Comparison of ENCODE assay signal across 8 mouse cellular contexts in the genomic region with DNA sequence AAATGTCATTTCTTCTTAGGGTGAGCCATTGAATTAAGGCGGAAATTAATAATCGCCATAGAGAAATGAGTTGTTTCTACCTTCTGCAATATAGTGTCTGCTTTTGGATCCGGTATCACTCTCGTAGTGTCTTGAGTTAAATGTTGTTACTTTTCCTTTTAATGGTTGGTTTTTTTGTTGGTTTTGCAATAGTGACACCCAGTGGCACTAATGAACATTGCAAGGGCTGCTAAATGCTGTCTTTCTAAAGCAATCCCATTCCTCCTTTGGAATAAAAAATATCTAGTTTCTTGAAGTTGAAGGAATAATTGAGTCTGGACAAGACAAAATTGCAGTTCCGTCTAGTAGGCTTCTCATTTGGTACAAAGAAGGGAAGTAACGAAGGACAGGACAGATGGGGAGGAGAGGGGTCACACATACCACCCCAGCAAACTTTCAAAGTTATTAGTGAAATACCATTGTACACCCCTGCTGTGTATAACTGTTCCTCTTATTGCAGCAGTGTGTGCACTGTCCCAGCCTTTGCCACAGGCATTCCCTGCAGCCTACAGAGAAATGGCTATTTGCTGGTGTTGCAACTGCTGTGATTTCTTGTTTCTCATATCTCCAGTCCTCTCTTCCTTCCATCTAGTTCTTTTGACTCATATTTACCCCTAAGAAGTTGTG.
A peak's percentile ranks its signal among the peaks of the same experiment; 100 is the strongest.
DNase-seq lines count a peak whose midpoint lies in the region; ATAC-seq and TF ChIP-seq lines count a peak whose summit lies in the region.

No protein-coding gene starts in this region.

- peak; percentile 62 to 67 for DNase-seq in B cell, adult 2 months
- DNase-seq in G1E (ENCODE audit: low spot score) = no peak
- DNase-seq in cerebellum, postnatal 14 days = peak; percentile 73 to 74
- DNase-seq in gastrocnemius, adult 8-10 months (ENCODE audit: low spot score in 2 of 2) = peak; percentile 12 to 37
- peak; percentile 72 for DNase-seq in naive thymus-derived CD4-positive, alpha-beta T cell, adult 2 months (ENCODE audit: low read depth)
- DNase-seq in spleen, postnatal 4 days (ENCODE audit: low spot score in 2 of 2) = no peak

- no peak overlapping the region for H3K4me3 ChIP-seq in G1E (ENCODE audit: low read depth, low read length)
- H3K4me3 ChIP-seq in intestine, postnatal 0 days (ENCODE audit: low read depth, low read length) = no peak overlapping the region
- H3K4me3 ChIP-seq in limb, embryonic 12.5 days (replicated peaks) = no peak overlapping the region

- peak overlapping the region; percentile 31; the same call in 1 of the 2 replicates for H3K4me2 ChIP-seq in intestine, postnatal 0 days (replicated peaks; ENCODE audit: low read depth)
- H3K4me2 ChIP-seq in limb, embryonic 12.5 days = no peak overlapping the region

- 0 out of 2 replicates have a peak, but pooled peaks have one; percentile 4 for TF ChIP-seq CTCF in G1E (IDR thresholded peaks at IDR 0.05; ENCODE audit: low read depth, low read length)
- TF ChIP-seq CTCF in intestine, postnatal 0 days (IDR thresholded peaks at IDR 0.05; ENCODE audit: low read depth) = peak; percentile 89

- H3K27ac ChIP-seq in intestine, postnatal 0 days (ENCODE audit: low read depth, low read length) = no peak overlapping the region
- 0 out of 2 replicates have a peak overlapping the region, but pooled peaks have one; percentile 62 for H3K27ac ChIP-seq in limb, embryonic 12.5 days

- H3K9ac ChIP-seq in intestine, postnatal 0 days (ENCODE audit: low read depth, low read length) = no peak overlapping the region
- no peak overlapping the region for H3K9ac ChIP-seq in limb, embryonic 12.5 days (replicated peaks)

- no peak for ATAC-seq in G1E (ENCODE audit: extremely low read depth, insufficient number of reproducible peaks, low FRiP score, poor library complexity, severe bottlenecking)
- no peak for ATAC-seq in intestine, postnatal 0 days
- 0 out of 2 replicates have a peak, but pooled peaks have one; percentile 37 for ATAC-seq in limb, embryonic 12.5 days (ENCODE audit: insufficient number of reproducible peaks, insufficient read depth, low FRiP score, low TSS enrichment, low read depth)

- H3K36me3 ChIP-seq in G1E (replicated peaks) = no peaks in the 10 kb centered on the region
- no peaks in the 10 kb centered on the region for H3K36me3 ChIP-seq in intestine, postnatal 0 days (ENCODE audit: control insufficient read depth, insufficient read depth)
- H3K36me3 ChIP-seq in limb, embryonic 12.5 days = no peaks in the 10 kb centered on the region

- H3K4me1 ChIP-seq in G1E (ENCODE audit: insufficient read depth, low read depth, low read length) = no peaks in the 10 kb centered on the region
- no peaks in the 10 kb centered on the region for H3K4me1 ChIP-seq in intestine, postnatal 0 days (replicated peaks; ENCODE audit: control insufficient read depth, insufficient read depth, low read length)
- H3K4me1 ChIP-seq in limb, embryonic 12.5 days (replicated peaks) = peaks cover 4% of the 10 kb centered on the region

- H3K9me3 ChIP-seq in G1E (replicated peaks) = no peaks in the 10 kb centered on the region
- H3K9me3 ChIP-seq in intestine, postnatal 0 days (ENCODE audit: control insufficient read depth) = no peaks in the 10 kb centered on the region
- H3K9me3 ChIP-seq in limb, embryonic 12.5 days = no peaks in the 10 kb centered on the region

- no peaks in the 10 kb centered on the region for H3K27me3 ChIP-seq in G1E (ENCODE audit: insufficient read depth, low read length)
- no peaks in the 10 kb centered on the region for H3K27me3 ChIP-seq in intestine, postnatal 0 days (replicated peaks; ENCODE audit: control insufficient read depth, insufficient read depth, low read length)
- H3K27me3 ChIP-seq in limb, embryonic 12.5 days = no peaks in the 10 kb centered on the region; the same call in 1 of the 2 replicates

- WGBS in intestine, postnatal 0 days = 14% methylated on average over 6 of the region's 6 CpGs
- 22% methylated on average over 6 of the region's 6 CpGs for WGBS in limb, embryonic 12.5 days

Comparison
In these comparisons a context has a peak if more than half of its experiments do, and no peak if none do; other contexts are left out.
1. DNase-seq: peak in B cell, adult 2 months (2 of 2), cerebellum, postnatal 14 days (2 of 2), gastrocnemius, adult 8-10 months (2 of 2) and naive thymus-derived CD4-positive, alpha-beta T cell, adult 2 months (single experiment); none in G1E (single experiment) and spleen, postnatal 4 days (0 of 2).